Comparison of ENCODE assay signal across 9 mouse cellular contexts in the genomic region with DNA sequence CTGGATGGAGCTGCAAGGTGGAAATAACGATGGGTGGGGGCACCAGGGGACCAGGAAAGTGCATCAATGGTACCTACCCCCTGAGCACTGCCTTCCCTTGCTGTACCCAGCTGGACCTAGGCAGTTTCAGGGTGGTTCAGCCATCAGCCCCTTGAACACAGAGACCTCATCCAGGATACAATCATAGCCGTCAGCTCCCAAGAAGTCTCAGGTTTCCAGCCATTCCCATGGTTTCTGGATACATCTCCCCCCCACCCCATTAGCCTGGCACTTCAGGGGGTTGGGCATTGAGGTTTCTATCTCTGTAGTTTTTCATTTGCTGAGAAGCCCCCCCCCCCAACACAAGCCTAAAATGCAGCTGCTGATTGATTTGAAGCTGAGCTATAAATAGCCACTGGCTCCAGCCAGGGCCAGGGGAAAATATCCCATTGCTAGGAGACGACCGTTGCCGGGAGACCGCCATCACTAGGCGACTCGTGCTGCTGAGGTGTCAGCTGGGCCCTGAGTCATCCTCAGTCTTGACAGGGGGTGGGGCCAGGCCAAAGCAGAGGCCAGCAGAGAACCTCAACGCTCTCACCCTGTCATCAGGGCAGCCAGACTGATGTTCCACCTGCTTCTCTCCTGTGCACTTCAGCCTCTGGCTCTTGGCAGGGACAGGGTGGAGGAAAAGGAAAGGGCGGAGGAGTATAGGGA. TPM values are rescaled to one million over a fixed set of nuclear protein-coding genes. Genes with fewer than 3 reads are reported as not detected.
DNase-seq lines count a peak whose midpoint lies in the region; ATAC-seq lines count a peak whose summit lies in the region.
"Had no signal": no experiment of that assay in that cellular context is flagged by ENCODE, and none has a peak within 500 bp of the region (broad histone marks: within the 10 kb centered on the region; RNA-seq: fewer than 3 reads in every experiment).

No protein-coding gene starts in this region.

- H3K27ac ChIP-seq in lung, embryonic 16.5 days (ENCODE audit: low read length), result no peak overlapping the region
- H3K27ac ChIP-seq in forebrain, embryonic 11.5 days (ENCODE audit: low read depth, low read length), result peak overlapping the region; percentile 77
- no peak overlapping the region for H3K27ac ChIP-seq in kidney, embryonic 15.5 days
- H3K27ac ChIP-seq: kidney, postnatal 0 days had no signal

- no peak overlapping the region for H3K4me3 ChIP-seq in lung, embryonic 16.5 days (ENCODE audit: low read length)
- H3K4me3 ChIP-seq in forebrain, embryonic 11.5 days (ENCODE audit: low read depth, low read length), result no peak overlapping the region
- H3K4me3 ChIP-seq in kidney, embryonic 15.5 days (replicated peaks), result no peak overlapping the region

- peaks cover 1% of the 10 kb centered on the region; the same call in 1 of the 2 replicates for H3K27me3 ChIP-seq in lung, embryonic 16.5 days (ENCODE audit: control insufficient read depth, insufficient read depth, low read depth, low read length)
- H3K27me3 ChIP-seq in forebrain, embryonic 11.5 days (ENCODE audit: control insufficient read depth, insufficient read depth, low read length), result no peaks in the 10 kb centered on the region
- H3K27me3 ChIP-seq in kidney, embryonic 15.5 days, result peaks cover 46% of the 10 kb centered on the region

- no peaks in the 10 kb centered on the region for H3K9me3 ChIP-seq in lung, embryonic 16.5 days (ENCODE audit: control insufficient read depth, low read length)
- H3K9me3 ChIP-seq in forebrain, embryonic 11.5 days (ENCODE audit: control insufficient read depth, low read length), result no peaks in the 10 kb centered on the region
- no peaks in the 10 kb centered on the region for H3K9me3 ChIP-seq in kidney, embryonic 15.5 days (replicated peaks)

- no peaks in the 10 kb centered on the region for H3K36me3 ChIP-seq in lung, embryonic 16.5 days (ENCODE audit: control insufficient read depth, insufficient read depth, low read length)
- no peaks in the 10 kb centered on the region for H3K36me3 ChIP-seq in forebrain, embryonic 11.5 days (ENCODE audit: control insufficient read depth, insufficient read depth, low read length)
- H3K36me3 ChIP-seq in kidney, embryonic 15.5 days, result no peaks in the 10 kb centered on the region

- 7% methylated on average over 10 of the region's 10 CpGs for WGBS in lung, embryonic 16.5 days
- 13% methylated on average over 10 of the region's 10 CpGs for WGBS in forebrain, embryonic 11.5 days
- WGBS in kidney, embryonic 15.5 days, result 11% methylated on average over 10 of the region's 10 CpGs

- intact Hi-C loops in heart, postnatal 14 days (cut with DNase I), result loop anchor here (5.0 kb wide), 1 partner anchor 226 kb away; the partner anchor contains the start of gene Lmf1
- intact Hi-C loops in left cerebral cortex, postnatal 14 days (cut with DNase I), result no loop called here

- ATAC-seq in lung, embryonic 16.5 days (ENCODE audit: low read depth), result 0 out of 2 replicates have a peak, but pooled peaks have one; percentile 40
- peak; percentile 90 for ATAC-seq in forebrain, embryonic 11.5 days (replicated peaks; ENCODE audit: low FRiP score)
- no peak for ATAC-seq in kidney, embryonic 15.5 days (replicated peaks; ENCODE audit: low FRiP score)
- no peak for ATAC-seq in megakaryocyte-erythroid progenitor cell, adult 5-6 weeks (replicated peaks; ENCODE audit: low FRiP score, low TSS enrichment, poor library complexity, severe bottlenecking)

- no peaks in the 10 kb centered on the region for H3K4me1 ChIP-seq in lung, embryonic 16.5 days (replicated peaks; ENCODE audit: control insufficient read depth, insufficient read depth, low read length)
- H3K4me1 ChIP-seq in forebrain, embryonic 11.5 days (replicated peaks; ENCODE audit: control insufficient read depth, insufficient read depth, low read length), result peaks cover 12% of the 10 kb centered on the region; the same call in 1 of the 2 replicates
- 0 out of 2 replicates have a peak, but pooled peaks cover under 1% of the 10 kb centered on the region for H3K4me1 ChIP-seq in kidney, embryonic 15.5 days

- DNase-seq in lung, postnatal 14 days, result no peak
- DNase-seq in forebrain, embryonic 11.5 days (ENCODE audit: low spot score), result peak; percentile 89
- peak; percentile 51 to 74 for DNase-seq in heart, postnatal 14 days
- peak; percentile 85 to 96 for DNase-seq in left cerebral cortex, postnatal 14 days (ENCODE audit: low spot score in 2 of 2)
- DNase-seq in right cerebral cortex, postnatal 10 days (ENCODE audit: low spot score in 2 of 2), result peak; percentile 91 to 96

- no peak overlapping the region for H3K4me2 ChIP-seq in lung, embryonic 16.5 days (ENCODE audit: low read depth, low read length)
- peak overlapping the region; percentile 15; the same call in 1 of the 2 replicates for H3K4me2 ChIP-seq in forebrain, embryonic 11.5 days (ENCODE audit: low read depth, low read length, severe bottlenecking)
- no peak overlapping the region for H3K4me2 ChIP-seq in kidney, embryonic 15.5 days

- H3K9ac ChIP-seq in lung, embryonic 16.5 days (ENCODE audit: low read length), result no peak overlapping the region
- peak overlapping the region; percentile 44 for H3K9ac ChIP-seq in forebrain, embryonic 11.5 days (ENCODE audit: low read length)
- no peak overlapping the region for H3K9ac ChIP-seq in kidney, embryonic 15.5 days

RNA-seq across cellular contexts. Expression of gene Fbxl16, which starts 5.9 kb away (rescaled TPM):
- polyA plus RNA-seq in lung, embryonic 16.5 days (2015; fragmentation: Nextera tagmentation; extraction: Ambion mirVana), result 1.1 and 1.2 TPM in 2 replicates
- polyA plus RNA-seq in forebrain, embryonic 11.5 days (2014; fragmentation: Nextera tagmentation; extraction: Ambion mirVana), result 13.6 and 14.4 TPM in 2 replicates
- total RNA-seq in heart, postnatal 14 days (2021), result 1 to 10 TPM in 1 of 2 experiments, under 1 TPM in 1; 1.00 to 1.2 TPM
- 100 to 1,000 TPM; 460 to 479 TPM for total RNA-seq in left cerebral cortex, postnatal 14 days (2021)
- 1.5 and 2.2 TPM in 2 replicates for polyA plus RNA-seq in kidney, embryonic 15.5 days (2015; fragmentation: Nextera tagmentation; extraction: Ambion mirVana)
- total RNA-seq in megakaryocyte-erythroid progenitor cell, adult 5-6 weeks (2014; fragmentation: Nextera tagmentation), result 0.26 TPM in 1 of 2 replicates, not detected in the other
- not detected in 2 replicates for total RNA-seq in megakaryocyte-erythroid progenitor cell, adult 5-6 weeks (2017)

RNA-seq across cellular contexts. Expression of gene Metrn, which starts 6.0 kb away (rescaled TPM):
- polyA plus RNA-seq in lung, embryonic 16.5 days (2015; fragmentation: Nextera tagmentation; extraction: Ambion mirVana), result 43.3 and 44.2 TPM in 2 replicates
- 20.3 and 23.3 TPM in 2 replicates for polyA plus RNA-seq in forebrain, embryonic 11.5 days (2014; fragmentation: Nextera tagmentation; extraction: Ambion mirVana)
- 10 to 100 TPM; 67.1 to 74.7 TPM for total RNA-seq in heart, postnatal 14 days (2021)
- 10 to 100 TPM; 73.5 to 84.2 TPM for total RNA-seq in left cerebral cortex, postnatal 14 days (2021)
- 53.5 and 58.5 TPM in 2 replicates for polyA plus RNA-seq in kidney, embryonic 15.5 days (2015; fragmentation: Nextera tagmentation; extraction: Ambion mirVana)
- total RNA-seq in megakaryocyte-erythroid progenitor cell, adult 5-6 weeks (2014; fragmentation: Nextera tagmentation), result 20.6 and 22.9 TPM in 2 replicates
- 11.3 and 15.5 TPM in 2 replicates for total RNA-seq in megakaryocyte-erythroid progenitor cell, adult 5-6 weeks (2017)

RNA-seq across cellular contexts. Expression of gene AC134908.4, which starts 7.5 kb away (rescaled TPM):
- not detected in 2 replicates for polyA plus RNA-seq in lung, embryonic 16.5 days (2015; fragmentation: Nextera tagmentation; extraction: Ambion mirVana)
- not detected in 2 replicates for polyA plus RNA-seq in forebrain, embryonic 11.5 days (2014; fragmentation: Nextera tagmentation; extraction: Ambion mirVana)
- not detected for total RNA-seq in heart, postnatal 14 days (2021)
- total RNA-seq in left cerebral cortex, postnatal 14 days (2021), result not detected
- polyA plus RNA-seq in kidney, embryonic 15.5 days (2015; fragmentation: Nextera tagmentation; extraction: Ambion mirVana), result not detected in 2 replicates
- 19.1 TPM in 1 of 2 replicates, not detected in the other for total RNA-seq in megakaryocyte-erythroid progenitor cell, adult 5-6 weeks (2014; fragmentation: Nextera tagmentation)
- not detected in 2 replicates for total RNA-seq in megakaryocyte-erythroid progenitor cell, adult 5-6 weeks (2017)

RNA-seq across cellular contexts. Expression of gene Fam173a, which starts 10.3 kb away (rescaled TPM):
- polyA plus RNA-seq in lung, embryonic 16.5 days (2015; fragmentation: Nextera tagmentation; extraction: Ambion mirVana), result 115 and 125 TPM in 2 replicates
- polyA plus RNA-seq in forebrain, embryonic 11.5 days (2014; fragmentation: Nextera tagmentation; extraction: Ambion mirVana), result 69.0 and 71.0 TPM in 2 replicates
- 10 to 100 TPM; 36.4 to 37.4 TPM for total RNA-seq in heart, postnatal 14 days (2021)
- 10 to 100 TPM; 82.7 to 87.4 TPM for total RNA-seq in left cerebral cortex, postnatal 14 days (2021)
- polyA plus RNA-seq in kidney, embryonic 15.5 days (2015; fragmentation: Nextera tagmentation; extraction: Ambion mirVana), result 91.7 and 101 TPM in 2 replicates
- total RNA-seq in megakaryocyte-erythroid progenitor cell, adult 5-6 weeks (2014; fragmentation: Nextera tagmentation), result 62.4 and 172 TPM in 2 replicates
- 11.1 and 21.4 TPM in 2 replicates for total RNA-seq in megakaryocyte-erythroid progenitor cell, adult 5-6 weeks (2017)

RNA-seq across cellular contexts. Expression of gene Ccdc78, which starts 16.6 kb away (rescaled TPM):
- polyA plus RNA-seq in lung, embryonic 16.5 days (2015; fragmentation: Nextera tagmentation; extraction: Ambion mirVana), result 2.1 and 4.5 TPM in 2 replicates
- 0.25 and 0.47 TPM in 2 replicates for polyA plus RNA-seq in forebrain, embryonic 11.5 days (2014; fragmentation: Nextera tagmentation; extraction: Ambion mirVana)
- under 1 TPM in 1 of 2 experiments, not detected in 1; 0.17 TPM for total RNA-seq in heart, postnatal 14 days (2021)
- total RNA-seq in left cerebral cortex, postnatal 14 days (2021), result not detected
- 0.23 and 0.29 TPM in 2 replicates for polyA plus RNA-seq in kidney, embryonic 15.5 days (2015; fragmentation: Nextera tagmentation; extraction: Ambion mirVana)
- 1.2 TPM in 1 of 2 replicates, not detected in the other for total RNA-seq in megakaryocyte-erythroid progenitor cell, adult 5-6 weeks (2014; fragmentation: Nextera tagmentation)
- total RNA-seq in megakaryocyte-erythroid progenitor cell, adult 5-6 weeks (2017), result 0.15 TPM in 1 of 2 replicates, not detected in the other

Comparison
In these comparisons a context has a peak if more than half of its experiments do, and no peak if none do; other contexts are left out.
1. ATAC-seq: peak in lung, embryonic 16.5 days (single experiment) and forebrain, embryonic 11.5 days (single experiment); none in kidney, embryonic 15.5 days (single experiment) and megakaryocyte-erythroid progenitor cell, adult 5-6 weeks (single experiment).
2. RNA of gene Fbxl16, which starts 5.9 kb away (total RNA-seq): 460 to 479 TPM in left cerebral cortex, postnatal 14 days; 1.00 to 1.2 TPM in heart, postnatal 14 days and 0.26 TPM in megakaryocyte-erythroid progenitor cell, adult 5-6 weeks; every median in the first group is over 100 times any median in the second.